Mouse (Mus musculus): ENCODE data around the gene Cdc42bpg. TPM values are rescaled to one million over a fixed set of nuclear protein-coding genes. Genes with fewer than 3 reads are reported as not detected.
A peak's percentile ranks its signal among the peaks of the same experiment; 100 is the strongest.

Gene Cdc42bpg
- 0.26 and 1.2 TPM in 2 replicates for polyA plus RNA-seq (2014; fragmentation: Nextera tagmentation; extraction: Ambion mirVana)

DNA sequence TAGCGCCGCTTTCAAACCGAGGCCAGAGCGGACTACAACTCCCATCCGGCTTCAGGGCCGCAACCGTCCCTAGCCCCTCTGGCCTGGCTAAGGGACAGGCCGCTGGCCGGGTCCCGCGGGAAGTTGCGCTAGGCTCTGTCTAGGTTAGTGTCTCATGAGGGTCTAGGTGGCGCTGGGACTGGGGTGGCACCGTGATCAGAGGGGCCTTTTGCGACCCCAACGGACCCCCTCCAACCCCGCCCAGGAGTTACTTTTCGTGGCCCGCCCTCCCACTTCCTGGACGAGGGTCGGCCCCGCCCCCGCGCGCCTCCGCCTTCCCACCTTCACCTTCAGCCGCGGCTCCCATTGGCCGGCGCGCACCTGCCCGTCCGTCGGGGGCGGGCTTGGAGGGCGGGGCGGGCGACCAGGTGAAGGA, at the start of gene Cdc42bpg:
TSS of gene Cdc42bpg (plus strand) at position 320 of the 415 bp plus-strand sequence.
- Histone ChIP-seq H3K4me1 (replicated peaks; ENCODE audit: control insufficient read depth, insufficient read depth, low read length) (peaks cover 51% of the 10 kb centered on the region), H3K36me3 (ENCODE audit: control insufficient read depth, insufficient read depth, low read length) (no peaks in the 10 kb centered on the region), H3K4me2 (peak within 1 kb of the TSS; percentile 85), H3K27me3 (replicated peaks; ENCODE audit: control insufficient read depth, insufficient read depth, low read length) (no peaks in the 10 kb centered on the region), H3K4me3 (ENCODE audit: low read depth, low read length) (peak within 1 kb of the TSS; percentile 78), H3K9ac (ENCODE audit: low read depth, low read length) (peak within 1 kb of the TSS; percentile 77), H3K9me3 (ENCODE audit: control insufficient read depth, low read length) (no peaks in the 10 kb centered on the region), H3K27ac (ENCODE audit: low read depth, low read length) (peak within 1 kb of the TSS; percentile 78)
- peak; percentile 92 for DNase-seq (ENCODE audit: low spot score)
- 1% methylated on average over 38 of the region's 38 CpGs for WGBS
- peak; percentile 79 for ATAC-seq (replicated peaks; ENCODE audit: low FRiP score)

GRCm38 (mm10) chr19:6260428-6260827, 45.8 kb upstream of the Cdc42bpg start:
- Histone ChIP-seq H3K9me3 (ENCODE audit: control insufficient read depth, low read length) (peaks cover 2% of the 10 kb centered on the region; the same call in 1 of the 2 replicates), H3K27me3 (replicated peaks; ENCODE audit: control insufficient read depth, insufficient read depth, low read length) (no peaks in the 10 kb centered on the region), H3K4me2 (no peak overlapping the region), H3K9ac (ENCODE audit: low read depth, low read length) (no peak overlapping the region), H3K4me1 (replicated peaks; ENCODE audit: control insufficient read depth, insufficient read depth, low read length) (no peaks in the 10 kb centered on the region), H3K36me3 (ENCODE audit: control insufficient read depth, insufficient read depth, low read length) (peaks cover 23% of the 10 kb centered on the region), H3K27ac (ENCODE audit: low read depth, low read length) (no peak overlapping the region), H3K4me3 (ENCODE audit: low read depth, low read length) (no peak overlapping the region)
- ATAC-seq (replicated peaks; ENCODE audit: low FRiP score), result no peak
- DNase-seq (ENCODE audit: low spot score), result no peak
- 77% methylated on average over 2 of the region's 2 CpGs for WGBS

- Histone ChIP-seq H3K27ac (ENCODE audit: low read depth, low read length) (no peak overlapping the region), H3K9ac (ENCODE audit: low read depth, low read length) (no peak overlapping the region), H3K36me3 (ENCODE audit: control insufficient read depth, insufficient read depth, low read length) (peaks cover 23% of the 10 kb centered on the region), H3K9me3 (ENCODE audit: control insufficient read depth, low read length) (peaks cover 2% of the 10 kb centered on the region; the same call in 1 of the 2 replicates), H3K27me3 (replicated peaks; ENCODE audit: control insufficient read depth, insufficient read depth, low read length) (no peaks in the 10 kb centered on the region), H3K4me1 (replicated peaks; ENCODE audit: control insufficient read depth, insufficient read depth, low read length) (no peaks in the 10 kb centered on the region), H3K4me3 (ENCODE audit: low read depth, low read length) (no peak overlapping the region), H3K4me2 (no peak overlapping the region)
- ATAC-seq (replicated peaks; ENCODE audit: low FRiP score) (no peak), DNase-seq (ENCODE audit: low spot score) (no peak)
- 75% methylated on average over 4 of the region's 4 CpGs for WGBS
Observed at GRCm38 (mm10) chr19:6260946-6261345, 45.3 kb upstream of the Cdc42bpg start.

DNA sequence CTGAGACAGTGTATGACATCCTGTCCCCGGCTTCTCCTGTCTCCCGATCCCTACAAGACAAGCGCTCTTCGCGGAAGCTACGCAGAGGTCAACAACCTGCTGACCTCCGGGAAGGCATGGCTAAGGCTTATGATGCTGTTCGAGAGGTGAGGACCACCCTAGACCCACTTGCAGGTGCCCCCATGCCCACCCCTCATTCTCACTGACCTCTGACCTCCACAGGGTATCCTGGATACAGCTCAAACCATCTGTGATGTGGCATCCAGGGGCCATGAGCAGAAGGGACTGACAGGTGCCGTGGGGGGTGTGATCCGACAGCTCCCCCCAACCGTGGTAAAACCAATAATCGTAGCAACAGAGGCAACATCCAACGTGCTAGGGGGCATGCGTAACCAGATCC, 44.9 kb upstream of the Cdc42bpg start:
- WGBS, result 93% methylated on average over 14 of the region's 14 CpGs
- DNase-seq (ENCODE audit: low spot score) (no peak), ATAC-seq (replicated peaks; ENCODE audit: low FRiP score) (no peak)
- H3K9ac ChIP-seq (ENCODE audit: low read depth, low read length), result no peak overlapping the region
- no peaks in the 10 kb centered on the region for H3K27me3 ChIP-seq (replicated peaks; ENCODE audit: control insufficient read depth, insufficient read depth, low read length)
- H3K4me2 ChIP-seq, result no peak overlapping the region
- no peaks in the 10 kb centered on the region for H3K4me1 ChIP-seq (replicated peaks; ENCODE audit: control insufficient read depth, insufficient read depth, low read length)
- H3K4me3 ChIP-seq (ENCODE audit: low read depth, low read length), result no peak overlapping the region
- H3K9me3 ChIP-seq (ENCODE audit: control insufficient read depth, low read length), result peaks cover 2% of the 10 kb centered on the region; the same call in 1 of the 2 replicates
- no peak overlapping the region for H3K27ac ChIP-seq (ENCODE audit: low read depth, low read length)
- H3K36me3 ChIP-seq (ENCODE audit: control insufficient read depth, insufficient read depth, low read length), result peaks cover 23% of the 10 kb centered on the region

GRCm38 (mm10) chr19:6262222-6262621, 44.0 kb upstream of the Cdc42bpg start:
- 52% methylated on average over 7 of the region's 7 CpGs for WGBS
- Histone ChIP-seq H3K27ac (ENCODE audit: low read depth, low read length) (0 out of 2 replicates have a peak overlapping the region, but pooled peaks have one; percentile 11), H3K36me3 (ENCODE audit: control insufficient read depth, insufficient read depth, low read length) (peaks cover 19% of the 10 kb centered on the region)

DNA sequence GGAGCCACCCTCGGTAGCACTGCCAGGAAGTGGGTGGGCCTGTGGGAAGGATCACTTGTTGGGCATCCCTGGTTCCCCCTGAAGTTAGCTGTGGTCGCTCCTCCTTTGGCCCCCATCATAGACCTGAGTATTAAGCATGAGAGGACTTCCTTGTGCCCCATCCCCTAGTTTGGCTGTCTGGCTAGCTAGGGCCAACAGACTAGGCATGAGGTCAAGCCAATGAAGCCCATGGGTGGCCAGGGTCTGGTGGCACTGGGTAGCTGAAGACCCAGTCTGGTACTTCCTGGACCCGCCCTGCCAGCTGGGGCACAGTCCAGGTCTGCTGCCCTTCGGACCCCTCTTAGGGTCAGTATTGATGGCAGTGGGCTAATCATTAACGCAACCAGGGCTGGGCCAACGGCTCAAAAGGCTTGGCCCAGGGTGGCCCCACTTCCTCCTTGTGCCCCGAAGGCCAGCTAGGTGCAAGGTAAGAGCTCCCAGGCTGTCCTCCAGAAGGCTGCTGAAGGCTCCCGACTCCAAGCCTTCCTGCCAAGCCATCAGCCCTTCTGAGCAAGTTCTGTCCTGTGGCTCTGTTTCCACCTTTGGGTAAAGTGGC, 43.3 kb upstream of the Cdc42bpg start:
- H3K9ac ChIP-seq (ENCODE audit: low read depth, low read length), result peak overlapping the region; percentile 39
- peaks cover 15% of the 10 kb centered on the region for H3K36me3 ChIP-seq (ENCODE audit: control insufficient read depth, insufficient read depth, low read length)
- 0 out of 2 replicates have a peak overlapping the region, but pooled peaks have one; percentile 11 for H3K27ac ChIP-seq (ENCODE audit: low read depth, low read length)
- ATAC-seq (replicated peaks; ENCODE audit: low FRiP score) (peak; percentile 67), DNase-seq (ENCODE audit: low spot score) (no peak)
- peak overlapping the region; percentile 54; the same call in 1 of the 2 replicates for H3K4me2 ChIP-seq
- peak overlapping the region; percentile 30 for H3K4me3 ChIP-seq (ENCODE audit: low read depth, low read length)
- no peaks in the 10 kb centered on the region for H3K27me3 ChIP-seq (replicated peaks; ENCODE audit: control insufficient read depth, insufficient read depth, low read length)
- no peaks in the 10 kb centered on the region for H3K4me1 ChIP-seq (replicated peaks; ENCODE audit: control insufficient read depth, insufficient read depth, low read length)
- H3K9me3 ChIP-seq (ENCODE audit: control insufficient read depth, low read length), result peaks cover 2% of the 10 kb centered on the region; the same call in 1 of the 2 replicates
- WGBS, result 67% methylated on average over 8 of the region's 8 CpGs

More at GRCm38 (mm10) chr19:6262222-6262621, 44.0 kb upstream of the Cdc42bpg start:
- H3K27me3 ChIP-seq (replicated peaks; ENCODE audit: control insufficient read depth, insufficient read depth, low read length), result no peaks in the 10 kb centered on the region
- ATAC-seq (replicated peaks; ENCODE audit: low FRiP score) (no peak; the same call in 1 of the 2 replicates), DNase-seq (ENCODE audit: low spot score) (peak; percentile 78)
- no peak overlapping the region for H3K4me2 ChIP-seq
- H3K9ac ChIP-seq (ENCODE audit: low read depth, low read length), result no peak overlapping the region
- no peak overlapping the region for H3K4me3 ChIP-seq (ENCODE audit: low read depth, low read length)
- no peaks in the 10 kb centered on the region for H3K4me1 ChIP-seq (replicated peaks; ENCODE audit: control insufficient read depth, insufficient read depth, low read length)
- peaks cover 2% of the 10 kb centered on the region; the same call in 1 of the 2 replicates for H3K9me3 ChIP-seq (ENCODE audit: control insufficient read depth, low read length)

- Histone ChIP-seq H3K4me1 (replicated peaks; ENCODE audit: control insufficient read depth, insufficient read depth, low read length) (no peaks in the 10 kb centered on the region), H3K27ac (ENCODE audit: low read depth, low read length) (no peak overlapping the region), H3K9ac (ENCODE audit: low read depth, low read length) (peak overlapping the region; percentile 39; the same call in 1 of the 2 replicates), H3K9me3 (ENCODE audit: control insufficient read depth, low read length) (peaks cover 2% of the 10 kb centered on the region; the same call in 1 of the 2 replicates), H3K4me3 (ENCODE audit: low read depth, low read length) (peak overlapping the region; percentile 30), H3K36me3 (ENCODE audit: control insufficient read depth, insufficient read depth, low read length) (peaks cover 13% of the 10 kb centered on the region), H3K4me2 (peak overlapping the region; percentile 54), H3K27me3 (replicated peaks; ENCODE audit: control insufficient read depth, insufficient read depth, low read length) (no peaks in the 10 kb centered on the region)
- WGBS, result 61% methylated on average over 9 of the region's 9 CpGs
- no peak for DNase-seq (ENCODE audit: low spot score)
- ATAC-seq (replicated peaks; ENCODE audit: low FRiP score), result no peak
Observed at GRCm38 (mm10) chr19:6264200-6264599, 42.1 kb upstream of the Cdc42bpg start.

GRCm38 (mm10) chr19:6264945-6265344, 41.3 kb upstream of the Cdc42bpg start:
- no peak overlapping the region for H3K27ac ChIP-seq (ENCODE audit: low read depth, low read length)
- no peaks in the 10 kb centered on the region for H3K4me1 ChIP-seq (replicated peaks; ENCODE audit: control insufficient read depth, insufficient read depth, low read length)
- H3K4me2 ChIP-seq, result peak overlapping the region; percentile 54
- no peak for ATAC-seq (replicated peaks; ENCODE audit: low FRiP score)
- no peaks in the 10 kb centered on the region for H3K27me3 ChIP-seq (replicated peaks; ENCODE audit: control insufficient read depth, insufficient read depth, low read length)
- no peak for DNase-seq (ENCODE audit: low spot score)
- H3K4me3 ChIP-seq (ENCODE audit: low read depth, low read length), result peak overlapping the region; percentile 2; the same call in 1 of the 2 replicates
- 75% methylated on average over 8 of the region's 8 CpGs for WGBS
- H3K9me3 ChIP-seq (ENCODE audit: control insufficient read depth, low read length), result peaks cover 2% of the 10 kb centered on the region; the same call in 1 of the 2 replicates
- H3K9ac ChIP-seq (ENCODE audit: low read depth, low read length), result no peak overlapping the region
- peaks cover 12% of the 10 kb centered on the region for H3K36me3 ChIP-seq (ENCODE audit: control insufficient read depth, insufficient read depth, low read length)
